Mouse (Mus musculus) MN1 (cell line): ENCODE results near the gene Endou.
"Not testable (repeated sequence)": the region's sequence is repeated elsewhere in the genome, so short reads cannot be mapped to it uniquely, and the experiment has no call there.

Source experiments
- DNase-seq: peaks from one replicate; pipeline ENCODE4 v3.0.0-alpha.2; 2016; ENCODE audit warnings: low spot score

Gene Endou

DNA sequence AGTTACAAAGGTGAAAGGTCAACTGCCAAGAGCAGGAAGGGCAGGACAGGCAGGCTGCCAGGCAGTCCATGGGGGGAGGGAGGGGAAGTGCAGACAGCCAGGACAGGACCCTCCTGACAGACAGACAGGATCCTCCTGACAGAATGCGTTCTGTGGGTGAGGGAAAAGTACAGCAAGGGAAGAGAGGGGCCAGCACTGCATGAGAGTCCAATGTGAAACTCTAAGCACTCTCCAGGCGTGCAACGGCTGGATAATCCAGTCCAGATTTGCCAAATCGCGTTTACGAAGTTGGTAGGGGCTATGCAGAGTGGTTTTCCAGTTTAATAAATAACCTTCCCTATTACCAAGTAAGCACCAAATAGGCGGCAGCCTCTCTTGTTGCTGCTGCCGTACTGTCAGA is 49.1 kb downstream of the Endou start:
- DNase-seq: no peak

DNA sequence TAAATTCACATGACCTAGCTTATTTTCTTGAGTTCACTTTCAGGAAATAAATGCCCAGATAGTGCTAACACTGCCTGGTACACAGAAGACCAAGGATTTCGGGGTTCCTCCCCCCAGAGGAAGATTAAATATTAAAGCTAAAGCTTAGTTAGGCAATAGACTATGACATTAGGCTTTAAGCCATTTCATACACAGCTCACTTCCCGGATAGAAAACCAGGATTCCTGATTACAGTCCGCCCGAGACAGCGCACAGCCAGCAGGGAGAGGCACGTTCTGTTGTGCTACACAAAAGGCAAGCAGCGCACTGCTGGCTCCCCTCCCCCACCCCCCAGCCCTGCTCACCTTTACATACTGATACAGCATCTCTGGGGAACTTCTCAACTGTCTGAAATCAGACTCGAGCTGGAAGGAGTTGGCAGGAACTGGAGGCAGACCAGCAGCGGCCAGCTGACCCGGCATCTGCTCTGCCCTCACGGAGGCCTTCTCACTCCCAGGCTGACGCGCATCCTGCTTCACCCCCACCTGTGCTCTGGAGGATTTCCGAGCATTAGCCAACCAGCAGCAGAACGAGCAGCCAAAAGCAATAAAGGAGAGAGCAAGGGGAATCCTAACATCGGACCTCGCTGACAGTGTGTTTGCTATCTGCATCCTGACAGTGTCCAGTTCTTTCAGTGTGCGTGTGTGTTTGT is 51.0 kb downstream of the Endou start:
- no peak for DNase-seq

DNA sequence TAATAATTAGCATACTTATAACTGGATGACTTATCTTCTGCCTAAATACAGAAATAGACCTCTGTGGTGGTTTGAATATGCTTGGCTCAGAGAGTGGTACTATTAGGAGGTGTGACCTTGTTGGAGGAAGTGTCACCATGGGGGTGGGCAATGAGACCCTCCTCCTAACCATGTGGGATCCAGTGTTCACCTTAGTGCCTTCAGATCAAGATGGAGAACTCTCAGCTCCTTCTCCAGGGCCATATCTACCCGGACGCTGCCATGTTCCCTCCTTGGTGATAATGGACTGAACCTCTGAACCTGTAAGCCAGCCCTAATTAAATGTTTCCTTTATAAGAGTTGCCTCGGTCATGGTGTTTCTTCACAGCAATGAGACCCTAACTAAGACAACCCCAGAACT is 53.8 kb downstream of the Endou start:
- no peak for DNase-seq

DNA sequence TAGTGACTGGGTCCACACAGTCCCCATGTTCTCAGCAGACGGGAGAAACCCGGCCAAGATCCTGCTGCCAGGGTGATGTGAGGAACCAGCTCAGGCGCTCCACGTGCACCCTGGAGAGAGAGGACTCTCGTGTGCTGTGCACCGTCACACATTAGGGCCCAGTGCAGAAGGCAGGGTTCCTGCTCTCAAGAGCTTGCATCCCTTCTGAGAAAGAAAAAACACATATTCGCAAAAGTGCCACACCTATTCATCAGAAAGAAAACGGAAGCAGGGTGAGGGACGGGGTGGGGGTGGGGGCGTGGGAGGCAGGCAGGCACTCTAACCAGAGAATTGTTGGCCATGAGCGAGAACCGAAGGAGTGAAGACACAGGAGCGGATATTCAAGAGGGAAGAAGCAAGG is 55.2 kb downstream of the Endou start:
- no peak for DNase-seq

DNA sequence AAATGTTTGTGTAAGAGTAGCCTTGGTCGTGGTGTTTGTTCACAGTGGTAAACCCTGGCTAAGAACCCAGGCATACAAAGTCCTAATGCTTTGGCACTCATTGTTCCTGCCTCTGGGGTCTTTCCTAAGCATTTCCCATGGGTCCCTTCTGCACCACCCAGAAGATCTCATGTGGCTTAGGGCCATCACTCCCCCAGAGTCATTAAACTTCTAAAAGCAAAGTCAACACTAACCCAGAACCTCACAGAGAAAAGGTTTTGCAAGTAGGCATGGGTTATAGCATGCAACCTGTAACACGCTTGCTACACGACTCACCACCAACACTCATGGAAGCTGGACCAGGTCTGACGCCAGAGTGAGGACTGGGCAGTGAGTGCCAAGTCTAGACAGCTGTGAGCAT is 56.7 kb downstream of the Endou start:
- no peak for DNase-seq

DNA sequence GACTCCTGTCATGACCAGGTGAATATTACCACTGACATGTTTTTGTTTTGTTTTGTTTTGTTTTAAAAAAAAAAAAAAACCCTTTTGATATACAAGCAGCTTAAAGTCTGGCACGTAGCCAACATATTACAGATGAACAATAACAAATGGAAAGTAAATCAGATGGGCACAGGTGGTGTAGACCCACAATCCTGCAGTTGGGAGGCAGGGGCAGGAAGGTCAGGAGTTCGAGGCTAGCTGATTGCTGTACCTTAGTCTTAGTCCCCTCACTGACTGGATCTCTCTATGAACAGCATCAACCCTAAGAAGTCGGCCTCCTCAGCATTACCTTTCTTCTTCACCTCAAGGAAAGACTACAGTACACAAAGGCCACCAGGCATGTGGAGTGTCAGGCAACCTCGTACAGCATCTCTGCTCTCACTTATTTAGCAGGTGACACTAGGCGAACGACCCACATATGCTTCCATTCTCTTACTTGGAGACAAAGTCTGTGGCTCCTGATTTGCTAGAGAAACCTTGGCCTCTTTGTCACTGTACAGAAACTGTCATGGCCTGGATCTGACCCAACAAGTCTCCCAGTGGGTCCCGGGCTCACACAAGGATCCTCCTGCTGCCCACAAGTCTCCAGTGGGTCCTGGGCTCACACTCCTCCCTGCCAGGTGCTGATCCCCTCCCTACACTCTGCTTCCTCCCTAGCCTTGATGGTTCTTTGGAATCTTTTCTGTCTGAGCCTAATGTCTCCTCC is 57.7 kb downstream of the Endou start:
- no peak for DNase-seq

DNA sequence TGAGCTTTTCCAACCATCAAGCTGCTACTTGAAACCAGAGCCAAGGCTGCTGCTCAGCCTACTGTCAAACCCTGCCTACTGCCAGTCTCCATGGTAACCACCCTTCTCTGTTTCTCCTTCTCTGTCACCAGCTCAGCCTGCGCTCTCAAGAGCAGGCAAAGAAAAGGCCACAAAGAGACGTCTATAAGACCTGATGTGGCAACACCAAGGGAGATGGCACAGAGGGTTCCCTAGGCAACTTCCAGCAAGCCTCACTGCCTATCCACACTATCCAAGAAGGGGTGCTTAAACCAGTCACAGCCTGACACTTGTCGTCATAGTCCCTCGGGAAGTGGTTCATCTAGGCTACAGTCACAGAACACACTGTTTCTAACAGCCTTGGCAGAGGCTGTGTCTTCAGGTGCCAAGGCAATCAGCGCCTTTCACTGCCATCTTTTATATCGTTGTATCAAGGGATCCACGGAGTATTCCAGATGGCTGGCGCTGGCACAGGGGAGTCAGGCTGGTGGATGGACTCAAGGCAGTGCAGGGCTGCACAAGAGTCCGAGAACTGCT is 58.9 kb downstream of the Endou start:
- DNase-seq: peak; percentile 58

DNA sequence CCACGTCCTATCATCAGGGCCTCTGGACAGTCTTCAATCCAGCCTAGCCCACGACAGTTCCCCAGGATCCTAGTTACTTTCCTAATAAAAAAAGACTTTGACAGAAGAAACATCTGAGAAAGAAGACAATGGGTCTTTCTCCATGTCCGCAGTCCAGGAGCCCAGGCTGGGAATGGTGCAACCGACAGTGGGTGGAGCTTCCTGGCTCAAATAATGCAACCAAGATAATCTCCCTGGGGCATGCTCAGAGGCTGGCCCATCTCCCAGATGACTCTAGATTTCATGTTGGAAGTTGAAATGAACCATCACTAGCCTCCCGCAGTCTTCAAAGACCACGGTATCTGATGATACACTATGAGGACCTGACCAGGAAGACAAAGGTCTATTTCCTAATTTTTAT is 60.6 kb downstream of the Endou start:
- peak; percentile 52 for DNase-seq

DNA sequence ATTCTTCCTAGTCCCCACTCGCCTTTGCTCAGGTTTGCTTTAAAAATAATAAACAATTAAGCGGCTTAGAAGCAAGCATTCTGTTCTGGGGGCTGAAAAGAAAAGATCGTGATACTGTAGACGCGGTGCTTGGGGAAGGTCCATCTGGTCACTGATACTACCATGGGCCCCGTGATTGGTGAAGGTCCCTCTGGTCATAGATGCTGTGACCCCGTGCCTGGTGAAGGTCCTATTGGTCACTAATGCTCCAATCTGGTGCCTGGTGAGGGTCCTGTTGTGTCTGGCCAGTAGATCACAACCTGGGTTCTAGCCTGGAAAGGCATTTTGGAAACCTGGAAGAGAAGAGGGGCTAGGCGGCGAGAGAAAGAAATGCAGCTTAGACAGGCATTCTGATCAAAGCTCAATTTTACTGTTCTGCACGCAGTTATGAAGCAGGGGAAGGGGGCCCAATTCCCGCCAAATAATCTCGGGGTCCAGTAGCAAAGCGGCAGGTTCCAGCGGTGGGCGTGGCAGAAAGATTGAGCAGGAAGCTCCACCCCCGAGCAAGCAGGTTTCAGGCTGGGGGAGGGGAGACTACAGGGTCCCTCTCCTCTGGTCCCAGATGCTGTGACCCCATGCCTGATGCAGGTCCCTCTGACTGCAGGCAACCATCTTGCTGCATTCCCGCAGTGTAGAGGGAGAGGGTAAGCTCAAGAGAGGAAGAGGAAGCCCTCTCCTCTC is 62.8 kb downstream of the Endou start:
- DNase-seq: not testable (repeated sequence)

DNA sequence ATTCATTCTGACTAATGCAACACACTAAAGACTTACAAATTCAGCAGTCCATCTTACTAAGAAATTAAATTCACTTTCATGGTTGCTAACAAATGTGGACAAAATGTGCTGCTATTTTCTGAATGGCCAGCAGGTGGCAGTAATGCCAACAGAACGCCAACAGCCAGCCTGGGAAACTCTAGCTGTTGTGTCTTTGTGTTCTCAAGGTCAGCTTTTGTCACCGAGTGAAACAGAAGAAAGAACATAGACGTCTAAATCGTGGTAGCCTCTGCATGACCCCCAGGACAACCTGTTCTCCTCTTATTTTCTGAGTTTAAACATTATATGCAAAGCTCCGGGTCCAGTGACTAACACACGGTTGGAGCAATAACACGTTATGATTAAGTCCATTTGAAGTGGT is 63.7 kb downstream of the Endou start:
- DNase-seq: peak; percentile 87

DNA sequence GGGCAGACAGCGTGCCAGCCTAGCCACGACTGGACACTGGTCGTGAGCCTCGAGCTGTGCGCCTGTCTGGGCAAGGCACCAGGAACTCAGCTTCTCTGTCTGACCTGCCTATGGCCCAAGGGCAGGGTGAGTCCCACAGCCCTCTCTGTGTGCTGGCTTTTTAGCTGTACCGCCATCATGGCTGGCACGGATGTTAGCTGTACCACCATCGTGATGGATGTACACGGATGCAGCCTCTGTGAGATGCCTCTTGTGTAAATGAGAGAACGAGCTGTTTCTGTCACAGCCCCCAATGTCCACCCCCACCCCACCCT is 64.7 kb downstream of the Endou start:
- DNase-seq: peak; percentile 50

DNA sequence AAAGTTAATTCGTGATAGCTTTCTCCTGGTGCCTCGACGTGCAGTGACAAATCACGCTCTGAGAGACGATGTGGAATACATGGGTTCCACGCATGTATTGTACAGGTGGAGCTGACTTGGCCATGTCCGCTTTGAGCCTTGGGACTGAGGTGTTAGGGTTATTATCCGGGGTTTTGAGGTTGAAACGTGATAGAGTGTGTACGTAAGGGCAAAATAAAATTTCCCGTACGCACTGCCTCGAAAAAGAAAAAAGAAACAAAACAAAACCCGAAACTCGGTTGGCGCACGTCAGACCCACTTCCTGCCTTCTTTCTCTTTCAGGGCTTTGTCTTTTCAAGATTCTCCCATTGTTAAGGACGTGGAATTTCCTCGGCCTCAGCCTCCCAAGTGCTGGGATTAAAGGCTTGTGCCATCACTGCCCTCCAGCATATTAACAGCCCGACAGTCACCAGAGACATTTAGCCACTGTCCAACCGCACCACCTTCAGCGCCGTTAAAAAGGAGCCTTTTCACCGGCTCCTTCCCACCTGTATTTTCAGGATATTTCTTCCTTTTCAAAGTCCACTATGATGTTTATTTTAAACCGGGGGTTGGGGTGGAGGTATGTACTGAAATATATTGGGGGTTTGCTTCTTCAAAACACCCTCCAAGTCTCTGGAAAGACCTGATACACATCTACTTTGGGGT is 65.2 kb downstream of the Endou start:
- peak; percentile 29 for DNase-seq

DNA sequence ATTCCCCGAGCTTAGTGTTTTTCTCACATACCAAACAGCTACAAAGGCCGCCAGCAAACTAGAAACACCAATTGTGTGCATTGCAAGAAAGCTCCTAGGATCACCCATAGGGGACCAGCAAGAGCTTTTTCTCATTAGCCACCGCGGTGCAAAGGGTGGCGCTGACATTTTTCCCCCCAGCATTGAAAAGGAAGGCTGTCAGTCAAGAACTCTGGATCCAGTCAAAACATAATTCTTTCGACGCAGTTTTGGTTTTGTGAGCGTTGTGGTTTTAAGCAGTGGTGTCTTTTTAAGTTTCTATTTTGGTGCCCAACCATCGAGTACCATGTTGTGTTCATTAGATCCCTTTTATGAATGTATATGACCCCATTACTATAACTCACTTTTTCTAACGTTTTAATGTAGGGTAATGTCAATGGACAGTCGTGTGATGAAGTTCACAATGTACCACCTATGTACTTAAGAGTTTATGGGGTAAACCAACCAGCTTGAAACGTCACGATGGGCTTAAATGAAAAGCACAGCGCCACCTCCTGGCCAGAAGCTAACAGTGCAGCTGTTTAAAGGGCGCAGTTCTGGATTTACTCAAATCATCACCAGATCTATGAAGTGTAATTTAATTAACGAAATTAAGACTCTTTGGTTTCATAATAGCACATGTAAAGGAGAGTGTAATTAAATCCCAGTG is 66.0 kb downstream of the Endou start:
- peak; percentile 60 for DNase-seq

DNA sequence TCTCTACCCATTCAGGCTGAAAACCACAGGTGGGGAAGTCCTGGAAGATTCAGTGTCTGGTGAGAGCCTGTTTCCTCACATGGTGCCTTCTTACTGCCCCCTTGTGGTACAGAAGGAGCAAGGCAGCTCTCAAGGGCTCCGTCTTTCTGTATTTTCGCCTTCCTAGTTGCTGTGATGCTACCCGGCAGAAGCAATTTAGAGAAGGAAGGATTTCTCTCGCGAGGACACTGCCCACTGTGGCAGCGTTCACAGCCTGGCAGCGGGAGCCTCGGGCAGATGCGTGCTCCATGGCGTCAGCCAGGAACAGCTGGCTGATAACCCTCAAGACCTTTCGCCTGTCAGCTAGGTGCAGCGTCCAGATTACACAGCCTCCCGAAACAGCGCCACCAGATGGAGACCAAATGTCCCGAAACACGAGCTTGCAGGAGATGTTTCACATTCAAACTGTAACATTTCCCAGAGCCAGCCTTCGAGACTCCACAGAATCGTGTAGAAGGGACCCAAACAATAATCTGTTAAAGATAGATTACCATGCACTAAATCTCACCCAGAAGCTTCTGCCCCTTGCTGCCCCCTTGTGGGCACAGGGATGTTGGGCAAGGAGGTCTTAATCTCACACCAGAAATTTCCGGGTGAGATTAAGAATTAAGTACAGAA is 67.3 kb downstream of the Endou start:
- peak; percentile 80 for DNase-seq
